Mouse (Mus musculus) midbrain, embryonic 10.5 days (tissue): ENCODE data around the gene Syt2. TPM values are rescaled to one million over a fixed set of nuclear protein-coding genes. Genes with fewer than 3 reads are reported as not detected.

Source experiments
- DNase-seq: peaks from one replicate; pipeline ENCODE4 v3.0.0-alpha.2; 2017; ENCODE audit warnings: low spot score
- H3K27ac ChIP-seq: fragments of 300-500 bp; sonication (generic); replicated peaks from 2 replicates; pipeline ENCODE4 v1.5.1; 2016; ENCODE audit warnings: mild to moderate bottlenecking
- H3K27me3 ChIP-seq: fragments of 300-500 bp; sonication (generic); 2 replicates; pipeline ENCODE4 v1.6.1; 2016; ENCODE audit warnings: low read depth, mild to moderate bottlenecking; ENCODE audit not compliant: poor library complexity, severe bottlenecking
- H3K36me3 ChIP-seq: fragments of 300-500 bp; sonication (generic); 2 replicates; pipeline ENCODE4 v1.6.1; 2016; ENCODE audit warnings: mild to moderate bottlenecking, moderate library complexity
- H3K4me1 ChIP-seq: fragments of 300-500 bp; sonication (generic); 2 replicates; pipeline ENCODE4 v1.6.1; 2016
- H3K4me3 ChIP-seq: fragments of 300-500 bp; sonication (generic); 2 replicates; pipeline ENCODE4 v1.5.1; 2016; ENCODE audit warnings: mild to moderate bottlenecking, moderate library complexity
- H3K9me3 ChIP-seq: fragments of 300-500 bp; sonication (generic); replicated peaks from 2 replicates; pipeline ENCODE4 v1.6.1; 2016; ENCODE audit warnings: mild to moderate bottlenecking
- WGBS: fragments of 180-500 bp; shearing (Covaris S2); methylation state at CpG from one replicate; pipeline ENCODE4 v1.1.7; 2016; 5-methylcytosine and 5-hydroxymethylcytosine counted together
- microRNA-seq: library from miRNA; unstranded; fragments of <30 nt; microRNA quantifications from one replicate; pipeline ENCODE4, GENCODE M21; 2017
- polyA plus RNA-seq: library from polyadenylated mRNA; unstranded; fragments of >200 nt; fragmentation: Nextera tagmentation; extraction: Ambion mirVana; gene quantifications from 2 replicates; pipeline ENCODE4 v1.2.1, GENCODE M21; 2016

The Syt2 gene
- polyA plus RNA-seq, 1 experiment from 2014 or later: 2.7 TPM

DNA sequence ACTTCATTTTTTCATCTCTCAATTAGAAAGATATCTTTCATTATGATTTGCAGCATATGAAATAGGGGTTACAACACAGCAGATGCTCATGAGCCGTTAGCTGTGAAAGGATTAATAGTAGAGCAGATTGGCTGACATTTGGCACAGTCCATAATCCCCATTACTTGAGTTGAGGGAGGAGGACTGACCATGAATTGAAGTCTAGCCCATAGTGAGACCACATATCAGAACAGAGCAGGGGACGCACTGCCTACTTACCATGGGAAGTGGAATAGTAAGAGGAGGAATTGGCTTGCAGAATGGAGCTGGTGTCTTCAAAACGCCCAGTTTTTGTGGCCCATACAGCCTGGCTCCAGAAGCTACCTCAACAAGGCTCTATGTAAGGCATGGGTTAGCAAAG is 150.1 kb downstream of the Syt2 start:
- DNase-seq: no peak
- WGBS: 78% methylated on average over 3 of the region's 3 CpGs
- H3K4me1 ChIP-seq: no peaks in the 10 kb centered on the region
- no peak overlapping the region for H3K4me3 ChIP-seq
- H3K36me3 ChIP-seq: peaks cover 16% of the 10 kb centered on the region
- H3K27ac ChIP-seq: no peak overlapping the region; the same call in 1 of the 2 replicates
- H3K27me3 ChIP-seq: no peaks in the 10 kb centered on the region
- peaks cover 10% of the 10 kb centered on the region for H3K9me3 ChIP-seq

GRCm38 (mm10) chr1:134801758-134802157 is 155.3 kb downstream of the Syt2 start:
- no peak for DNase-seq
- 92% methylated on average over 7 of the region's 7 CpGs for WGBS
- Histone ChIP-seq H3K36me3 (peaks cover 16% of the 10 kb centered on the region), H3K27ac (no peak overlapping the region), H3K27me3 (no peaks in the 10 kb centered on the region), H3K4me1 (peaks cover 30% of the 10 kb centered on the region), H3K9me3 (peaks cover 10% of the 10 kb centered on the region), H3K4me3 (no peak overlapping the region)

DNA sequence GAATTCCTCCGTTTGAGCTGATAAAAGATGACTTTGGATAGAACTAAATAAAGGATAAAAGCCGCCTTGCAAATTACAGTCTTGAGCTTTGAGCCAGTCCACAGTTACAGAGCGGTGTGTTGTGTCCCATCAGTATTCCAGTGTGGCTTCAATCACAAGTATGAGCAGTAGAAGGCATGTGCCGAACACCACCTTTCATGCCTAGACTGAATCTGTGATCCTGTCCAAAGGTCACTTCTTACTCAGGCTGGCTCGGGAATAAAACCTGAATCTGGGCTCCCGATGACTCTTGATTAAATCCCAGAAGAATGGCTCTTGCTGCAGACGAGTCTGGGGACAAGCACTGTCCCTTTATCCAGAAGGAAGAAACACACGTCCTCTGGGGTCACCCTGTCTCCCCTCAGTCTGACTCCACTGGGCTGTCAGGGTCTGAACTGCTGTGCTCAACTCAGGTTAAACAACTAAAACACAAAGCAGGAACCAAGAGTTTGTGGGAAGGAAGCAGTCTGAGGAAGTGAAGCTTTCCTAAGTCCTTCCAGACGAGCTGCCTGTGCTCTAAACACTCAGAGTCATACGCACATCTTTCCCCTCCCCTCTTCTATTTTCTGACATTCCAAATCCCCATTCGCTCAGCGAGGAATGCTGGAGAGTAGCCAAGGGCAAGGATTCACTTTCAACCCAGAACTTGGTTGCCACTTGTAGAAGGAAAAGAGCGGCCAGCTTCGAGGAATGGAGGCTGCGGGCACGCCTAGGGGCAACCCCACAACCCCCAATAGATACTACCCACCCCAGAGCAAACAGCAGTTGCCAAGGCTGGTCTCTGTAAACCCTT is 157.0 kb downstream of the Syt2 start:
- DNase-seq: no peak

GRCm38 (mm10) chr1:134804373-134804772 is 157.9 kb downstream of the Syt2 start:
- Histone ChIP-seq H3K27ac (no peak overlapping the region), H3K9me3 (peaks cover 6% of the 10 kb centered on the region), H3K4me3 (no peak overlapping the region), H3K4me1 (peaks cover 30% of the 10 kb centered on the region), H3K27me3 (no peaks in the 10 kb centered on the region), H3K36me3 (peaks cover 5% of the 10 kb centered on the region)
- no peak for DNase-seq
- WGBS: 68% methylated on average over 5 of the region's 5 CpGs

More for the DNA sequence above, 157.0 kb downstream of the Syt2 start:
- Histone ChIP-seq H3K27me3 (no peaks in the 10 kb centered on the region), H3K9me3 (peaks cover 10% of the 10 kb centered on the region), H3K27ac (no peak overlapping the region), H3K36me3 (peaks cover 14% of the 10 kb centered on the region), H3K4me1 (peaks cover 30% of the 10 kb centered on the region), H3K4me3 (no peak overlapping the region)
- WGBS: 78% methylated on average over 16 of the region's 16 CpGs

- DNase-seq: no peak
- Histone ChIP-seq H3K36me3 (no peaks in the 10 kb centered on the region), H3K9me3 (no peaks in the 10 kb centered on the region), H3K4me3 (no peak overlapping the region), H3K4me1 (peaks cover 30% of the 10 kb centered on the region), H3K27me3 (no peaks in the 10 kb centered on the region), H3K27ac (no peak overlapping the region)
- WGBS: 87% methylated on average over 9 of the region's 9 CpGs
Measured at GRCm38 (mm10) chr1:134805471-134805870, 159.0 kb downstream of the Syt2 start.

Small RNAs within 50 kb of the gene (microRNA-seq; reads per million reads assigned to microRNA genes)
- gene Gm22232: not detected

Other genes with a start within 250 kb of the Syt2 start
- 24.5 and 27.9 TPM in 2 replicates for gene Cyb5r1, start 241.1 kb upstream of the Syt2 start, polyA plus RNA-seq
- 74.3 and 75.7 TPM in 2 replicates for gene Adipor1, start 231.3 kb upstream of the Syt2 start, polyA plus RNA-seq
- 34.8 TPM in 2 replicates for gene Klhl12, start 191.1 kb upstream of the Syt2 start, polyA plus RNA-seq
- gene Rabif, start 152.0 kb upstream of the Syt2 start, polyA plus RNA-seq: 44.4 and 44.8 TPM in 2 replicates
- not detected in 2 replicates for gene Mgat4e, start 97.0 kb upstream of the Syt2 start, polyA plus RNA-seq
- gene Kdm5b, start 86.5 kb upstream of the Syt2 start, polyA plus RNA-seq: 60.9 and 69.2 TPM in 2 replicates